Mouse (Mus musculus): ENCODE data around the gene Gm14214.

The Gm14214 gene

GRCm38 (mm10) chr2:154771604-154772003 lies 1.8 kb upstream of the Gm14214 start:
- DNase-seq = no peak

GRCm38 (mm10) chr2:154767051-154767450 lies 2.8 kb downstream of the Gm14214 start:
- DNase-seq = no peak

GRCm38 (mm10) chr2:154765554-154766008 lies 4.2 kb downstream of the Gm14214 start:
- no peak for DNase-seq

GRCm38 (mm10) chr2:154764828-154765497 lies 4.9 kb downstream of the Gm14214 start:
- no peak for DNase-seq

GRCm38 (mm10) chr2:154763226-154763625 lies 6.6 kb downstream of the Gm14214 start:
- DNase-seq = no peak

- DNase-seq = no peak
Observed at GRCm38 (mm10) chr2:154758454-154758853, 11.4 kb downstream of the Gm14214 start.

GRCm38 (mm10) chr2:154757691-154758090 lies 12.1 kb downstream of the Gm14214 start:
- no peak for DNase-seq

GRCm38 (mm10) chr2:154755791-154756190 lies 14.0 kb downstream of the Gm14214 start:
- DNase-seq = no peak

GRCm38 (mm10) chr2:154754068-154754560 lies 15.7 kb downstream of the Gm14214 start:
- DNase-seq = no peak

GRCm38 (mm10) chr2:154751924-154752323 lies 17.9 kb downstream of the Gm14214 start:
- DNase-seq = no peak

- no peak for DNase-seq
Observed at GRCm38 (mm10) chr2:154749046-154750036, 20.5 kb downstream of the Gm14214 start.

- no peak for DNase-seq
Observed at GRCm38 (mm10) chr2:154748383-154748782, 21.4 kb downstream of the Gm14214 start.

- DNase-seq = no peak
Observed at GRCm38 (mm10) chr2:154743915-154744314, 25.9 kb downstream of the Gm14214 start.

- DNase-seq = no peak
Observed at GRCm38 (mm10) chr2:154742911-154743819, 26.7 kb downstream of the Gm14214 start.

GRCm38 (mm10) chr2:154738621-154739020 lies 31.2 kb downstream of the Gm14214 start:
- DNase-seq = no peak

GRCm38 (mm10) chr2:154735986-154736385 lies 33.8 kb downstream of the Gm14214 start:
- DNase-seq = no peak

GRCm38 (mm10) chr2:154735416-154735815 lies 34.4 kb downstream of the Gm14214 start:
- DNase-seq = no peak

- no peak for DNase-seq
Observed at GRCm38 (mm10) chr2:154734977-154735376, 34.9 kb downstream of the Gm14214 start.

GRCm38 (mm10) chr2:154732503-154733141 lies 37.2 kb downstream of the Gm14214 start:
- no peak for DNase-seq

- no peak for DNase-seq
Observed at GRCm38 (mm10) chr2:154731916-154732315, 37.9 kb downstream of the Gm14214 start.

GRCm38 (mm10) chr2:154730841-154731240 lies 39.0 kb downstream of the Gm14214 start:
- no peak for DNase-seq

GRCm38 (mm10) chr2:154729737-154730136 lies 40.1 kb downstream of the Gm14214 start:
- DNase-seq = no peak

All from cerebellum, adult 8-10 months (tissue).